ENCODE assay signal across 8 mouse cellular contexts in the genomic region with DNA sequence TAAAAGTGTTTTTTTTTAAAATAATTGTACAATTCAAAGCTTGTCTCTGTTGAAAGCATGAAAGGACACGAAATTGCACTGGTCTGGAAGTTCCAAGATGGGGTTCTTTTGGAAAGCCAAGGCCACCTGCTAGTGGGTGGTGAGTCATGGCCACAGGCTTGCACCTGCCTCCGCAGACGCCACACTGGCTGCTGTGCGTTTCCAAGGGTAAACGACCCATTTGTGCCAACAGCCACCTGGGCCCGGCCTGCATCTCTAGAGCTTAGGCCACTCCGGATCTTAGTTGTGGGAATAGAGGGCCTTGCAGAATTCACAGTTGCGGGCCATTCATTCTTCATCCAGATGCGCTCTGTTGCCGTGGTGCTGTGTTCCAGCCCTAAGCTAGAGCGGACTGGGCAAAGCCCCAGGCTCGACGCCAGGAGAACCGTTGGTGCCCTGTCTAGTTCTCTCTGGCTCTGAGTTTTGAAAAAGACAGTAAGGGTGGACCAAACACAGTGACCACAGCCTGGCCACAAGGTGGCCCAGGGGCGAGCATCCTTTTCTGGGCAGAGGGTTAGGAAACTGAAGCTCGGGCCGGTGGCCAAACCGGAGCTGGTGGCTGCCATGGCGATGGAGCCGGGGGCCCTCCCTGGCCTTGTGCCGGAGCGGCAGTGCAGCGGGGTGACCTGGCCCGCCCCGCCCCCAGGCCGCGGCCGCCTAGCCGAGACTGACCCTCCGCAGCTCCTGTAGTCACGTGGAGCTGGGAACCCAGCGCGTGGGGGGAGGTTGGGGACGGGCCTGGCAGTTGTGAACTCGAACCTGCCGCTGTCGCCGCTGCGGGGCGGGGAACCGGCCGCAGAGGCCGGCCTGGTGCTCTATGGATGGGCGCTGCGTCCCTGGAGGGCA. TPM values are rescaled to one million over a fixed set of nuclear protein-coding genes. Genes with fewer than 3 reads are reported as not detected.
DNase-seq lines count a peak whose midpoint lies in the region; ATAC-seq and TF ChIP-seq lines count a peak whose summit lies in the region.

A gene (plus strand): TSS at position 726 of the 885 bp plus-strand sequence.
A gene (plus strand): TSS at position 784 of the 885 bp plus-strand sequence.

- H3K4me1 ChIP-seq in cortical plate, adult 2 months (ENCODE audit: control insufficient read depth, insufficient read depth, low read length) = peaks cover 2% of the 10 kb centered on the region; the same call in 1 of the 2 replicates

- intact Hi-C loops in gastrocnemius, postnatal 14 days (cut with DNase I; ENCODE audit: low total_unique reads) = loop anchor here (5.0 kb wide), 1 partner anchor 46 kb away; no protein-coding TSS in a partner anchor

- peak within 1 kb of the TSS; percentile 65 for H3K4me3 ChIP-seq in cortical plate, adult 2 months (ENCODE audit: insufficient read depth, low read length)

- peak; percentile 96 for DNase-seq in gastrocnemius, postnatal 14 days
- peak; percentile 79 to 92 for DNase-seq in left cerebral cortex, adult 9 months (ENCODE audit: low spot score in 2 of 2)
- peak; percentile 87 for DNase-seq in retina, postnatal 7 days (ENCODE audit: low read depth, low spot score)
- peak; percentile 89 to 93 for DNase-seq in urinary bladder, adult 18-20 months (ENCODE audit: low spot score in 2 of 2)

- TF ChIP-seq CTCF in cortical plate, adult 2 months (IDR thresholded peaks at IDR 0.05; ENCODE audit: extremely low read depth, insufficient read depth, low read length) = no peak

- ATAC-seq in activated CD4-positive, CD25-positive, alpha-beta regulatory T cell, adult 4 months = peak; percentile 61
- peak; percentile 67 for ATAC-seq in inflammation-experienced regulatory T-cells, adult 6 months
- ATAC-seq in megakaryocyte, adult 5-6 weeks (ENCODE audit: poor library complexity, severe bottlenecking) = peak; percentile 82

- H3K27ac ChIP-seq in cortical plate, adult 2 months (ENCODE audit: insufficient read depth, low read length) = peak within 1 kb of the TSS; percentile 99

- TF ChIP-seq POLR2A in cortical plate, adult 2 months (IDR thresholded peaks at IDR 0.05; ENCODE audit: extremely low read depth, insufficient read depth, low read length) = 0 out of 2 replicates have a peak, but pooled peaks have one; percentile 10

RNA-seq across cellular contexts. Expression of the first gene that starts in this region (rescaled TPM):
- polyA plus RNA-seq in activated CD4-positive, CD25-positive, alpha-beta regulatory T cell, adult 4 months (2017; shearing (Covaris generic)) = 1 to 10 TPM; 2.1 to 3.3 TPM
- 81.8 and 96.1 TPM in 2 replicates for polyA plus RNA-seq in cortical plate, adult 2 months (2012; rRNA removed)
- 10 to 100 TPM; 18.5 to 19.0 TPM for total RNA-seq in gastrocnemius, postnatal 14 days (2021)
- polyA plus RNA-seq in inflammation-experienced regulatory T-cells, adult 6 months (2017; shearing (Covaris generic)) = 1 to 10 TPM; 2.7 to 6.3 (median 2.9) TPM
- total RNA-seq in megakaryocyte, adult 5-6 weeks (2015) = 1.8 and 2.7 TPM in 2 replicates
- 4.0 and 4.3 TPM in 2 replicates for total RNA-seq in megakaryocyte, adult 5-6 weeks (2017)

RNA-seq across cellular contexts. Expression of the second gene that starts in this region (rescaled TPM):
- polyA plus RNA-seq in activated CD4-positive, CD25-positive, alpha-beta regulatory T cell, adult 4 months (2017; shearing (Covaris generic)) = not detected
- polyA plus RNA-seq in cortical plate, adult 2 months (2012; rRNA removed) = 0.56 TPM in 1 of 2 replicates, not detected in the other
- total RNA-seq in gastrocnemius, postnatal 14 days (2021) = 1 to 10 TPM in 1 of 2 experiments, not detected in 1; 2.0 TPM
- polyA plus RNA-seq in inflammation-experienced regulatory T-cells, adult 6 months (2017; shearing (Covaris generic)) = 1 to 10 TPM in 1 of 3 experiments, not detected in 2; 2.7 TPM
- not detected in 2 replicates for total RNA-seq in megakaryocyte, adult 5-6 weeks (2015)
- total RNA-seq in megakaryocyte, adult 5-6 weeks (2017) = not detected in 2 replicates

Comparison
In these comparisons a context has a peak if more than half of its experiments do, and no peak if none do; other contexts are left out.
1. Peak in every context shown above with its lines: DNase-seq, ATAC-seq, H3K4me3 ChIP-seq and H3K27ac ChIP-seq.
2. RNA of the first gene that starts in this region (polyA plus RNA-seq): 81.8 to 96.1 TPM in cortical plate, adult 2 months; 2.1 to 3.3 TPM in activated CD4-positive, CD25-positive, alpha-beta regulatory T cell, adult 4 months and 2.7 to 6.3 TPM in inflammation-experienced regulatory T-cells, adult 6 months; every median in the first group is over 10 times any median in the second.